Mouse (Mus musculus) heart, adult 11 months (tissue): ENCODE measurements around the gene Synpo2l.

ENCODE experiments used
- DNase-seq: peaks from one replicate; pipeline ENCODE4 v3.0.0; 2022

Synpo2l gene

DNA sequence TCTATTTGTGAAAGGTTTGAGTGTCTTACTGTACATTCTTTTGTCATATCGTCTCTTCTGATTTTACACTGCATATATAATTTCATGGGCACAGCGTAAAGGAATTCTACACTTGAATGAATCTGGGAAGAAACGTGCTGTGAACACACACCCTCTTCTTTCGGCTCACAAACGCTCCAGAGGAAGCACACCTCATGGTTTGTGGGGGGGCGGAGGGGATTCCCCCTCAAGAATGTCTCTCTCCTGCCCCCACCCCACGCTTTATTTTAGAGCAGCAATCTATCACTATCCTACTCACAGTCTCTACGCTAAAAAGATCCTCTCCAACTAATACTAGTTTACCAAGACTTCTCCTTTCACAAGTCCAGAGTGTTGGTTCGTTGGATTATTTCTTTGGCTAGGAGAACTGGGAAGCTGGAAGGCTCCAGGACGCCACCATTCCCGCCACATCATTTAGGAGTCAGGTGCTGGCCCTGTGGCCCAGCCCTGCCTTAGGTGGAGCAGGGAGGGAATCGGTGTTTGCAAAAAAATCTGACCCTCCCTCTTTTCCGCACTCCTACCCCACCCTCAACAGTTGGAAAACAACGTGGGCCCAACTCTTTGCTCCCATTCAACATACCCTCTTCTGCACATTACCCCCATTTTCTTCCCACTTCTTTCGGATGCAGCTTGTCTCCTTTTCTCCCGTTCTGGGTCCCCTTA is 28.1 kb downstream of the Synpo2l start:
- no peak for DNase-seq

DNA sequence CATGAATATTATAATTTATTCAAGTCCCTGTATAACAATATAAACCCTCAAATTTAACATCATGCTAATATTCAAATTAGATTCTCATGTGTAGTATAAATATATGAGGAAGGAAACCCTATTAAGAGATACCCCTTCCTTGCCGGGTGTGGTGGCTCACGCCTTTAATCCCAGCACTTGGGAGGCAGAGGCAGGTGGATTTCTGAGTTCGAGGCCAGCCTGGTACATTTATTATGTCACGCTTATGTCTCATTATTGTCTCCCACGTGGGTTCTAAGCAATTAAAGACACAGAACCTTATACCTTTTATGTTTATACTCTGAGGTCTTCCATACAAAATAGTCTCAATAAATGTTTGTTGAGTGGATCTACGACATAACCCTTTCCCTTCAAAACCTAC is 29.5 kb downstream of the Synpo2l start:
- DNase-seq: peak; percentile 63

DNA sequence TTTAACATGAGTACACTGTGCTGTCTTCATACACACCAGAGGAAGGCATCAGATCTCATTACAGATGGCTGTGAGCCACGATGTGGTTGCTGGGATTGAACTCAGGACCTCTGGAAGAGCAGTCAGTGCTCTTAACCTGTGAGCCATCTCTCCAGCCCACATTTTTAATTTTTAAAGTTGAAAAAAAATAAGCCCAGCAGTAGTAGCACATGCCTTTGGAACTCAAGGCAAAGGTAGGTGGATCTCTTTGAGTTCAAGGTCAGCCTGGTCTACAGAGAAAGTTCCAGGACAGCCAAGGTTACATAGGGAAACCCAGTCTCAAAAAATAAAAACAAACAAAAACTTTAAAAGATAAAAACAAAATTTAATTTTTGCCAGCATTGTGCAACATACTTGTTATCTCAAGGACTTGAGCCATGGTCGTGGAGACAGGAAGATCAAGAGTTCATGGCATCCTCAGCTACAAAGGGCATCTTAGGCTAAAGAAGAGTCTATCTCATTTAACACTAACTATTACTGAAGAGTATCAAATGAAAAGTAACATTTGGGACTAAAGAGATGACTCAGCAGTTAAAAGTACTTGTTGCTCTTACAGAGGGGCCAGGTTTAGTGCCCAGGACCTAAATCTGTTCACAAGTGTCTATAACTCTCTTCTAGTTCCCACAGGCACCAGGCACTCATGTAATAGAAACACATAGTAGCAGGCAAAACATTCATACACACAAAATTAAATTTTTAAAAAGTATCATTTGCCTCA is 30.2 kb downstream of the Synpo2l start:
- DNase-seq: peak; percentile 51

DNA sequence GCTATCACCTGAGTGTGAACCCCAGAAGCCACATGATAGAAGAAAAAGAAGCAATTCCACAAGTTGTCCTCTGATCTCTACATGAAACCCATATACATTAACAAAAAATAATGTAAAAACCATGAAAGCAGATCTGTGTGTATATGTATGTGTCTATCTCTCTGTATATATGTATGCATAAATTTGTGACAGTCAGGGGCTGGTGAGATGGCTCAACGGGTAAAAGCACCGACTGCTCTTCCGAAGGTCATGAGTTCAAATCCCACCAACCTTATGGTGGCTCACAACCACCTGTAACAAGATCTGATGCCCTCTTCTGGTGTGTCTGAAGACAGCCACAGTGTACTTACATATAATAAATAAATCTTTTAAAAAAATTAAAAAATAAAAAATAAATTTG is 31.2 kb downstream of the Synpo2l start:
- DNase-seq: peak; percentile 76

DNA sequence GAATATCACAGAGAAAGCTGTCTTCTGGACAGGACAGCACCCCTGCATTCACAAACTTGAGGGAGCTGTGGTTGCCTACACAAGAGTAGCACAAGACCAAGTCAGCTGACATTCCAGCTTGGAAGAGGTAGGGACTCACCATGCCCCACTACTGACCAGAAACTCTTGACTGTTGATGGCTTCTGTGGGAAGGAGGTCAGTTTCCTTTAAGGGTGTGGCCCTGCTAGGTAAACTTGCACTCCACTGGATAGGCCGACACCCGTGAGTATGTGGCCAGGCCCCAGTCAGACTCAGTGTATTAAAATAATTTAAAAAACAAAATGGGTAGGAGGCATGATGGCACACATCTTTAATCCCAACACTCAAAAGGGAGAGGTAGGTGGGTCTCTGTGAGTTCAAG is 32.6 kb downstream of the Synpo2l start:
- peak; percentile 73 for DNase-seq

DNA sequence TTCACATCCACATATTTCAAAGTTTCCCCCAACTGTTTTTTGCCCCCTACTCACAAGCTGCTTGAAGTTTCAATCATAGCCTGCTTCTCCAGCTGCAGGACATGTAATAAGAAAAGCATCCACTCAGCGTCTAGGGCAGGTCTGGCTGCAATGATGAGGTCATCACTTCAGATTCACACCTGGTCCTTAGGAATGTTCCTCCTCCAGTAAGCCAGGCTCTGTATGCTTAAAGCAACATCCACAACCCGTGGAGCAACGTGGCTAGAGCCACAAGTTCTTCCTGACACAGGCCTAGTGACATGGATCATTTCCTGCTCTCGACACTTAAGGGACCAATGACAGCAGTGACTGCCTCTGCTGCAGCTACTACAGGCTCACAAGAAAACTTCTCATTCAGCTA is 36.9 kb downstream of the Synpo2l start:
- DNase-seq: peak; percentile 49

DNA sequence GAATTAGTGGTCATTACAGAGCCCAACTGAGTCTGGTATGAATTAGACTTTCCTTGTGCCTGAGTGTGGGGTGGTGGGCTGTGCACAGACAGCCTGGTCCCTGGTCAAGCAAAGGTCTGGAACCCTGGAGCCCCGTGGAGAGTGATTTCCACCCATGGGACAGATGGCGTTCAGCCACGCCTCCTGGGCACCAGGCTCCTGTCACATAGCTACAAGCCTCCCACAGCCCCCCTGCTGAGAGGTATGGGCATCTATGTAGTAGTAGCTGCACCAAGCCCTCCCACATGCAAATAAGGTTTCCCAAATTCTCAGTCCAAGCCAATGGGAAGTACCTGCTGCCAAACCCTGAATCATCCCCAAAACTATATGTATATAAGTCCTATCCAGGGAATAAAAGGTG is 41.2 kb downstream of the Synpo2l start:
- peak; percentile 85 for DNase-seq

DNA sequence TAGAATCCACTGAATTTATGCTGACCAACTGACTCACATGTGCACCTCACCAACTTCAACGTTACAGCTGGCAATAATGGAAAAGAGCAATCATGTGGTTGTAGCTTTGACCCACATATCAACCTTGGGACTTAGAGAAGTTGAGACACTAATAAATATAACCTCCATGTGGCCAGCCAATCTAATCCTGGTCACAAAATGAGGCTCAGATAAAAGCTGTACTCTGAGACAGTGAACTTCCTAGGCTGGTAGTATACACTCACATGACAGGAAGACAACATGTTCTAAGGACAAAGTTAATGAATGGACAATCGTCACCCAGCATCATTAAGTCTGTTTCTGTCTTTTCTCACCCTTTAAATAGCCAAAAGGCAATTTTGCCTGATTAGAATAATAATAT is 41.7 kb downstream of the Synpo2l start:
- peak; percentile 14 for DNase-seq

DNA sequence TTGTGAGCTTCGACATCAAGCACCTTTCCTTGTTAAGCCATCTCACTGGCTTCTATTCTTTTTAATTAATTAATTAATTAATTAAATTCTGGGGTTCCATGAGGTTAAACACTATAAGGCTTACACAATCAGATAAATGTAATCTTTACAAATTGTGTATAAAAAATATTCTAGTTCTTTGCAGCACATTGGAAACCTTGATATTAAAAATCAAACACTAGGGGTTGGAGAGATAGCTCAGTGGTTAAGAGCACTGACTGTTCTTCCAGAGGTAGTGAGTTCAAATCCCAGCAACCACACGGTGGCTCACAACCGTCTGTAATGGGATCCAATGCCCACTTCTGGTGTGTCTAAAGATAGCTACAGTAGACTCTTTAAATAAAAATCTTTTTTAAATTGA is 45.2 kb downstream of the Synpo2l start:
- no peak for DNase-seq

DNA sequence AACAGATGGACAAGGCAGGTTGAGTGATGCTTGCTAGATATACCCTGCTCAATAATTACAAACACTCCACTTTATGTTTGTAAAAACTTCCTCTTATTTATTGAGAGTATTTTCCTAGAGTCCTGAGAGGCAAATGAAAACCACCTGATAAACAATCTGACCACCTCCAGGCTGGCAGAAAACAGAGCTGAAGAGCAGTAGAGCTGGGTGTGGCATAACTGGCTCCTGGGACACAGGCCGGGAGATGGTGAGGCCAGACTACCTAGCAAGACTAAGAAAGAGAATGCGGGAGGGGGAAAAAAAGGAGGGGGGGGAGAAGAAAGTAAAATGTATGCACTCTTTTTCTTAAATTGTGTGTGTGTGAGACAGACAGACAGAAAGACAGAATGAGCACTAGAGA is 45.7 kb downstream of the Synpo2l start:
- DNase-seq: peak; percentile 74

DNA sequence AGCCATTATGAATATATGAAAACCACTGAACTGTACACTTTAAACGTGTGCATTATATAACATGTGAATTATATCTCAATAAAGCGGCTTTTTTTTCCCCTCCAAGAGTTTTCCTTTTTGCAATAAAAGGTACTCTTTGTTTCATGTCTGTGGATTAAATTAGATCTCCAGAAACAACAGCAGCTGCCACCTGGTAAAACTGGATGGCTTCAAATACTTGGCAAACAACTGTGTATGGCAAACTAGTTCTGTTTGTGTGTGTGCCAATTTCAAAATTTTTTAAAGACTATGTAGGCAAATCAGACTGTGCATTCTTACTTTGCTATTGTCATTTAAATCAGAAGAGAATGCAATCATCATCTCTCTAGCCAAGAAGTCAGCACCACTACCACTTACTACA is 46.3 kb downstream of the Synpo2l start:
- peak; percentile 23 for DNase-seq

DNA sequence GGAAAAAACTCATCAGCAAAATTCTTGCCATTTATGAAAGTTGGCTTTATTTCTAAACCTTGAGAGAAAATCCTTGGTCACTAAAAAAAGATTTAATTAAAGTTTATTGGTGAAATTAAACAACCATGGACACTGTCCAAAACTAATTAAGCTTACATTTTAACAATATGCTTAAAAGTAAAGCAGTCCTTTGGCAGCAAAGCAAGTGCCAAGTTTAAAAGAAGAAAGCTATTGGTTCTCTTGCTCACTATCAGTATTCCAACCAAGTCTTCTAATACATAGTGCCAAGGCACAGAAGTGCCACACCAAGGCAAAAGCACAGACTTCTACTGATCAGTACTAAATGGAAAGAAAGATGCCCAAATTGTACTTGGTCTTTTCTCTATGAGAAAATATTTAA is 49.0 kb downstream of the Synpo2l start:
- no peak for DNase-seq

DNA sequence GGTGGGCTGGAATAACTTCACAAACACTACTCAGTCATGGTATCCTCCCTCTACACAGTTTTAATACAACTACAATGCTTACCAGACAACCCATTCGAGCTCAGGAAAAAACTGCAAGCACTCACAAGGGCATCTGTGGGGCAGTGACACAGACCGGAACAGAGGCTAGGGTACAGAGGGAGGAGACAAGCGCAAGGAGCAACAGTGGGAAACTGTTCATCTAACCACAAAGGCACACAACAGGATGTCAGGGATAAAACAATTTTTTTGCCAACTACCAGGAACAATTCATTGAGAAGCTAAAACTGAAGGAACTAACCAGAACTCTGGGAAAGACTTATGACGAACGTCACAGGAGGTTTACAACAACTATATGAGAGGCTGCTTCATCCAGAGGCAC is 49.9 kb downstream of the Synpo2l start:
- DNase-seq: peak; percentile 85

DNA sequence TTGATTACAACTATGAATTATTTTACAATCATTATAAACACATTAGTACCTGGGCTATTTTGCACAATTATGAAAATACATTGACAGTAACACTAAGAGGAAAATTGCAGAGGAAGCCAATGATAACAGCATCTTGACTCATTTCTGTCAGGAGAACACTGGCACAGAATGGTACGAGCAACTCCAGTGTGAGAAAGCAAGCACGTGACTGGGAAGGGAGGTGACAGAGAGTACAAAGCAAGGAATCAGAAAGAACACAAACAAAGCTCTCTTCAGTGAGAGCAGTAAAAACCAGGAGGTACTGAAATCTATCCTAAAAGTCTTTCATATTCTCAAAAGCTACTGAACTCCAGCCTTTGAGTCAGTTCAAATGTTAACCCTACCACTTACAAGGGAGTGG is 51.7 kb downstream of the Synpo2l start:
- DNase-seq: peak; percentile 90

DNA sequence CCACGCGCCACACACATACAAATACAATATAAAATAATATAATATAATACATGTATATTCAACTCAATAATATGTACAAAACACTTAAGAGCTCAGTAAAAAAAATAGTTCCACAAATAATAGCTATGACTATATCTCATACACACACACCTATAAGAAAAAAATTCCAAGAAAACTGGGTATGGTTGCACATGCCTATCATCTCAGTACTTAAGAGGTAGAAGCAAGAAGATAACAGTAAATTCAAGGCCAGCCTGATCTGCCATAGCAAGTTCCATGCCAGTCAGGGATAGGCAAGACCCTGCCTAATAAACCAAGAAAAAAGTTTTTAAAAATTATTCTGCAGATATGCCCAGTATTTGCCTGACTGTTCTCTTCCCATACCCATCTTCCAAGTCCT is 53.1 kb downstream of the Synpo2l start:
- DNase-seq: no peak

DNA sequence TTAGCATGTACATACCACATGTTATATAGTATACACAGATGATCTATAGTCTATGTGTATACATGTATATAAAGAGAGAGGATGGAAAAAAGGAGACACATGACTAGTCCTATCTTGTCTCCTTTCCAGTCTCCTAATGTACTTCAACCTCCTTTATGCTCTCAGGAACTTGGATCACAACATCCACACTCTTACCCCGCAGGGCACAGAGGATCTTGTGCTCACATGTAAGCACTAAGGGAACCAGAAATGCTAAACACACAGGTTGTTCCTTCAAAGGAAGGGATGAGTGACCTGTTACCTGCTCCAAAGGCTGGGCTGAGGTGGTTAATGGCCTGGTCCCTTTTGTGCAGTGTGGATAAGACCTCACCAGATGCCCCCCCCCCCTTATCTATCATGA is 55.3 kb downstream of the Synpo2l start:
- DNase-seq: peak; percentile 48

DNA sequence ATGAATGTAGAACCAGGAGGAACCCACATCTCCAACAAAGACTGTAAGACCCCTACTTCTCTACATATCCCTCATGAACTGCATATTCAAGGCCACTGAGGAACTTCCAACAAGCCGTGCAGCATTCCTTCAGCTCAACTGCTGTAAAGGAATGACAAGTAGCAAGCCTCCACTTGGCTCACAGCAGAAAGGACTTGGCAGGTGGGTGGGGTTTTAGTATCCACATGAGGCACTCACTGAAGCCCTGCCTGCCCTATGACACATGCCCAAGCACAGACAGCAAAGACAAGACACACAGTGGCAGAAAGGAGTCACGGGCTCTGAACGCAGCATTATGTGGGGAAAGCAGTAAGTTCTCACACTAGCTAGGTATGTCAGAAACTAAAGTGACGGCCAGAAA is 58.0 kb downstream of the Synpo2l start:
- DNase-seq: peak; percentile 98

DNA sequence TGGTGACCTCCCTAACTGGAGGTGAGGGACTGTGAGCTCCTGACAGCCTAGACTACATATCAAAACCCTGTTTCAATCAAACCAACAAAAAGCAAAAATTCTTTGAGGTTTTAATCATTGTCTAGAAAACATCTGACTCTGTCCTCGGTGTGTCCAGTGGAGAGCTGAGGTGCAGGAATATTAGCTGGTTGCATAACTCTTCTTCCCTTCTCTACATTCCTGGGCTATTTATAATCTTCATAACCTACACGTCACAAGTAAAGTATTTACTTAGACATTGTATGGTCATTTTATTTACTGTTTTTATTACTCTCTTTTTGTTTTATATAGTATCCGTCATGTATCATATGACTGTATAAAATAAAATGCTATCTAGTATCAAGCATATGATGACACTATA is 58.6 kb downstream of the Synpo2l start:
- no peak for DNase-seq
